Mouse (Mus musculus) embryo, embryonic 11 days (tissue): Measurements from ENCODE around the gene Tlr7.

Source experiments
- DNase-seq: peaks from one replicate; pipeline ENCODE4 v3.0.0-alpha.2; 2015

The Tlr7 gene

DNA sequence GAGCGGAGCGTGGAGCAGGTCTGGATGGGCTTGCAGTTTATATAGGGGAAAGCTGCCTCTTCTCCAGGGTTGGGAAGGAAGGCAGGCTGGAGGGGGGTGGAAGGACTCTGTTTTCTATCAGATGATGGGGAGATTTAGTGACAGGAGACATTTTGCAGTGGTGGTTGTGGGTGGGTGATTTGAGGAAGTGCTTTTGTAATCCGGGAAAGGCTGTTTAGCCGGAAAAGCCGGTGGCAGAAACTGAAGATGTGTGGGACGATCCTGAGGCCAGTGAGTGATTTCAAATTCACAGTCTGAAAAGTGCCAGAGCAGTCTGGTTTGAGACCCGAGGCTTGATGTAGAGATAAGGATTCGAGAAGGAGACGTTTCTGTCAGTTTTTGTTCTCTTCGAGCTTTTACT is 53.8 kb downstream of the Tlr7 start:
- DNase-seq = peak; percentile 2

DNA sequence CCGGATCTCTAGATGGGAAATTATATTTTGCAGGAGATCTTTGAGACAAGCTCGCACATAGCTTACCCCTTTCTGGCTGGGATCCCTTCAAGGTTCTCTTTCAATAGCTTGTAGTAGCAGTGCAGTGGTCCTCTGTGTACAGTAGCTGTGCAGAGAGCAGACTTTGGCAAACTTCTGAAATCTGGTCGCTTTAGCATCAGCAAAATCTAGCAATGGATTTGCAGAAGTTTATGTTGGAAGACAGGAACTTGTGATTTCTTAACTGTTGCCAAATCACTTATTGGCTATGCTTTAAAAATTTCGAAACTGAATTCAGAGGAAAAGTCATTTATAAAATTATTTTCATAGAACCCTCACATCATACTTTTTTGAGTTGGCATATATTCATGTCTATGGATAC is 66.3 kb downstream of the Tlr7 start, which contains the start of gene Tlr8:
Tlr8 (minus strand) TSS at position 244 of the 400 bp plus-strand sequence.
- no peak for DNase-seq

DNA sequence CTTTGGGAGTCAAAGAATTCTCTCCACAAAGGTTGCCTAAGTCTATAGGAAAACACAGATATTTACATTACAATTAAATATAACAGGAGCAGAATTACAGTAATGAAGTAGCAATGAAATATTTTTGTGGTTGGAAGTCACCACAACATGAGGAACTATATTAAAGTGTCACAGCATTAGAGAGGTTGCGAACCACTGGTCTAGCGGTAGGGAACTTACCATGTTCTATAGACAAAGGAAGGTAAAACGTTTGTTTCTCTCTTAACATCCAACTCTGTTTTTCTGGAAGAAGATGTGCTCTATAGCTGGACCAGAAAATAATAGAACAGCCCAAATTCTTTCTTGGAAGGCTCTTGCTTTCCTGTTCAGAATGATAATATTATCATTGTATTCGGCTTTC is 66.8 kb downstream of the Tlr7 start:
- no peak for DNase-seq
